Mouse (Mus musculus): ENCODE measurements around the gene Oasl2.

DNA sequence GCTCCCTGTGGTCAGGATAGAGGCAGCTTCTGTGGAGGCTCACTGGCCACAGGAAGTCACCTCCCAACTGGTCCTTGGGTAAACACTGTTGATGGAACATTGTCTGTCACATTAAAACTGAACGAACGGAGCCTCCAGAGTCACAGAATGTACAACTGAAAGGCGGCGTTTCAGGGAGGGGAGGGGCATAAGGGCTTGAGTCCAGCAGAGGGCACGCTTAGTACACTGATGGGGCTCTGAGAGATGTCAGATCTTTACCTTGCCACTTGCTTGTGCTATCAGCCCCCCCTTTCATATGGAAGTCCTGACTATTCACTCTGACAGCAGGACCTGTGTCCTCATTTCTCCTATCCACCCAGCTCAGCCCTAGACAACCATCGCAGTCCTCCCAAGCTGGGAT is 20.9 kb upstream of the Oasl2 start:
- TF ChIP-seq POLR2A (IDR thresholded peaks at IDR 0.05; ENCODE audit: low read depth, low read length) (no peak), CTCF (conservative IDR thresholded peaks at IDR 0.05; ENCODE audit: insufficient read depth, insufficient read length, low read depth, low read length) (peak; percentile 64)

All from kidney, adult 2 months (tissue).